Mouse (Mus musculus): ENCODE results near the gene Lamb3. TPM values are rescaled to one million over a fixed set of nuclear protein-coding genes. Genes with fewer than 3 reads are reported as not detected.

The Lamb3 gene
- polyA plus RNA-seq, 1 experiment from 2014 or later, result 2.5 TPM

DNA sequence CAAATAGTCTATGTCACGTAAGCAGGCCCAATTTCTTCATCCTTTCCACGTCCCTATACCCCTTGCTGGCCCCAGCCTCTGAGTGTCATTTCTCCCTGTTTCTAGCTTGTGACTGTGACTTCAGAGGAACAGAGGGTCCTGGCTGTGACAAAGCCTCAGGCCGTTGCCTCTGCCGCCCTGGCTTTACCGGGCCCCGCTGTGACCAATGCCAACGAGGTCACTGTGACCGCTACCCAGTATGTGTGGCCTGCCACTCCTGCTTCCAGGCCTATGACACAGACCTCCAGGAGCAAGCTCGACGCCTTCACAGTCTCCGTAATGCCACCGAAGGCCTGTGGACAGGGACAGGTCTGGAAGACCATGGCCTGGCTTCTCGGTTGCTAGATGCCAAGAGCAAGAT lies 124.5 kb downstream of the Lamb3 start:
- no peak for TF ChIP-seq CTCF (IDR thresholded peaks at IDR 0.05; ENCODE audit: low read depth)
- Histone ChIP-seq H3K36me3 (ENCODE audit: control insufficient read depth, insufficient read depth) (no peaks in the 10 kb centered on the region), H3K4me1 (replicated peaks; ENCODE audit: control insufficient read depth, insufficient read depth, low read length) (no peaks in the 10 kb centered on the region), H3K27me3 (replicated peaks; ENCODE audit: control insufficient read depth, insufficient read depth, low read length) (no peaks in the 10 kb centered on the region), H3K4me2 (replicated peaks; ENCODE audit: low read depth) (no peak overlapping the region), H3K9me3 (ENCODE audit: control insufficient read depth) (no peaks in the 10 kb centered on the region), H3K9ac (ENCODE audit: low read depth, low read length) (no peak overlapping the region), H3K27ac (ENCODE audit: low read depth, low read length) (no peak overlapping the region), H3K4me3 (ENCODE audit: low read depth, low read length) (no peak overlapping the region)
- 90% methylated on average over 13 of the region's 13 CpGs for WGBS
- ATAC-seq, result no peak

DNA sequence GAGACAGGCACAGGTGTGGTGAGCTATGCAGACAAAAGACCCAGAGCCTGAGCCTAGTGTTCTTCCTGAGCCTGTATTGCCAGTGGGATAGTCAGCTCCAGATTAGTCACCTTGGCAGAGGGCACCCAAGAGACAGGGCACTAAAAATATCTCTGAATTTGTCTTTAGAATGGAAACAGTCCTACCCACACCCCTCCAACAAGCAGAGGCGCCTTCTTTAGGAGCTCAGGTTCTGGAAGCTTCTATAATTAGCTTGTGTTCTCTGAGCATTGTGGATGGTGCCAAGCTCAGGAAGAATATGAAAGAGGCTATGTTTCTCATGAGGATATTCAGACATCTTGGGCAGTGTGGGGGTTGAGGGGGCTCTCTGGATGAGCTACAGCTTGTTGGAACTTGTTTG lies 125.2 kb downstream of the Lamb3 start:
- no peaks in the 10 kb centered on the region for H3K36me3 ChIP-seq (ENCODE audit: control insufficient read depth, insufficient read depth)
- H3K4me2 ChIP-seq (replicated peaks; ENCODE audit: low read depth), result no peak overlapping the region
- no peak overlapping the region for H3K4me3 ChIP-seq (ENCODE audit: low read depth, low read length)
- 92% methylated on average over 1 of the region's 1 CpGs for WGBS
- no peak for TF ChIP-seq CTCF (IDR thresholded peaks at IDR 0.05; ENCODE audit: low read depth)
- no peak overlapping the region for H3K27ac ChIP-seq (ENCODE audit: low read depth, low read length)
- H3K9ac ChIP-seq (ENCODE audit: low read depth, low read length), result no peak overlapping the region
- no peaks in the 10 kb centered on the region for H3K27me3 ChIP-seq (replicated peaks; ENCODE audit: control insufficient read depth, insufficient read depth, low read length)
- H3K9me3 ChIP-seq (ENCODE audit: control insufficient read depth), result no peaks in the 10 kb centered on the region
- no peak for ATAC-seq
- no peaks in the 10 kb centered on the region for H3K4me1 ChIP-seq (replicated peaks; ENCODE audit: control insufficient read depth, insufficient read depth, low read length)

DNA sequence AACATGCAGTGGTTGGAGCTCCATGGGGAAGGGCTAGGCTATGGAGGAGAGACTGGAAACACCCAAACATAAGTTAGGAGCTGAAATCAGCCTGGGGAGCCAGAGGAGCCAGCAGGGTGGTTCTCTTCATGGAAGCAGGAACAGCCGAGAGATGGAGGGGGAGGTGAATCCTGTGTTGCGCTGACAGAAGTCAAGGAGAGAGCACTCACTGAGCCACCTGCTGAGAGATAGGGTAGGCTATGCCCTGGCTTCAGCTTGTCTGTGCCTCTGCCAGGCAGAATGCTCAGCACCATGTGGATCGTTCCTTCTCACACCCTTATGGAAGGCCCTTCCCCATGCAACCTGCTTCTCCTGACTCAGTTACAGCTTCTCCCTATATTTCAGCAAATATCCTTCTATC lies 126.3 kb downstream of the Lamb3 start:
- WGBS, result 87% methylated on average over 3 of the region's 3 CpGs
- no peaks in the 10 kb centered on the region for H3K36me3 ChIP-seq (ENCODE audit: control insufficient read depth, insufficient read depth)
- H3K9me3 ChIP-seq (ENCODE audit: control insufficient read depth), result no peaks in the 10 kb centered on the region
- no peak overlapping the region for H3K4me2 ChIP-seq (replicated peaks; ENCODE audit: low read depth)
- no peak for TF ChIP-seq CTCF (IDR thresholded peaks at IDR 0.05; ENCODE audit: low read depth)
- H3K27me3 ChIP-seq (replicated peaks; ENCODE audit: control insufficient read depth, insufficient read depth, low read length), result no peaks in the 10 kb centered on the region
- no peak for ATAC-seq
- no peak overlapping the region for H3K27ac ChIP-seq (ENCODE audit: low read depth, low read length)
- H3K4me1 ChIP-seq (replicated peaks; ENCODE audit: control insufficient read depth, insufficient read depth, low read length), result no peaks in the 10 kb centered on the region
- no peak overlapping the region for H3K9ac ChIP-seq (ENCODE audit: low read depth, low read length)
- H3K4me3 ChIP-seq (ENCODE audit: low read depth, low read length), result no peak overlapping the region

DNA sequence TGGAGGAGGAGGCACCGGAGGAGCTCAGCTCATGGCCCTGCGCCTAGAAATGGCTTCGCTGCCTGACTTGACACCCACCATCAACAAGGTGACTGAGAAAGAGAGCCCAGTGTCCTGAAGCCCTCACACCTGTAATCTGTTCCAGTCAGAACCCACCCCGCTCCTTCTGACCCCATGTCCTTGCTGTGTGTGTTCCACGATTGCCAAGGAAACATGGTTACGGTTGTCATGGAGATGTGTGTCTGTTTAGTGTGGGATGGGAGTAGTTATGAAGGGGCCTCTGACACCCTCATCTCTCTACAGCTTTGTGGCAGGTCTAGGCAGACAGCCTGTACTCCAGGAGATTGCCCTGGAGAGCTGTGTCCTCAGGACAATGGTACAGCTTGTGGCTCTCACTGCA lies 127.0 kb downstream of the Lamb3 start:
- Histone ChIP-seq H3K9ac (ENCODE audit: low read depth, low read length) (no peak overlapping the region), H3K4me2 (replicated peaks; ENCODE audit: low read depth) (no peak overlapping the region), H3K4me3 (ENCODE audit: low read depth, low read length) (no peak overlapping the region), H3K27me3 (replicated peaks; ENCODE audit: control insufficient read depth, insufficient read depth, low read length) (no peaks in the 10 kb centered on the region), H3K27ac (ENCODE audit: low read depth, low read length) (no peak overlapping the region), H3K36me3 (ENCODE audit: control insufficient read depth, insufficient read depth) (no peaks in the 10 kb centered on the region), H3K4me1 (replicated peaks; ENCODE audit: control insufficient read depth, insufficient read depth, low read length) (no peaks in the 10 kb centered on the region), H3K9me3 (ENCODE audit: control insufficient read depth) (no peaks in the 10 kb centered on the region)
- 67% methylated on average over 6 of the region's 6 CpGs for WGBS
- no peak for TF ChIP-seq CTCF (IDR thresholded peaks at IDR 0.05; ENCODE audit: low read depth)
- ATAC-seq, result no peak

DNA sequence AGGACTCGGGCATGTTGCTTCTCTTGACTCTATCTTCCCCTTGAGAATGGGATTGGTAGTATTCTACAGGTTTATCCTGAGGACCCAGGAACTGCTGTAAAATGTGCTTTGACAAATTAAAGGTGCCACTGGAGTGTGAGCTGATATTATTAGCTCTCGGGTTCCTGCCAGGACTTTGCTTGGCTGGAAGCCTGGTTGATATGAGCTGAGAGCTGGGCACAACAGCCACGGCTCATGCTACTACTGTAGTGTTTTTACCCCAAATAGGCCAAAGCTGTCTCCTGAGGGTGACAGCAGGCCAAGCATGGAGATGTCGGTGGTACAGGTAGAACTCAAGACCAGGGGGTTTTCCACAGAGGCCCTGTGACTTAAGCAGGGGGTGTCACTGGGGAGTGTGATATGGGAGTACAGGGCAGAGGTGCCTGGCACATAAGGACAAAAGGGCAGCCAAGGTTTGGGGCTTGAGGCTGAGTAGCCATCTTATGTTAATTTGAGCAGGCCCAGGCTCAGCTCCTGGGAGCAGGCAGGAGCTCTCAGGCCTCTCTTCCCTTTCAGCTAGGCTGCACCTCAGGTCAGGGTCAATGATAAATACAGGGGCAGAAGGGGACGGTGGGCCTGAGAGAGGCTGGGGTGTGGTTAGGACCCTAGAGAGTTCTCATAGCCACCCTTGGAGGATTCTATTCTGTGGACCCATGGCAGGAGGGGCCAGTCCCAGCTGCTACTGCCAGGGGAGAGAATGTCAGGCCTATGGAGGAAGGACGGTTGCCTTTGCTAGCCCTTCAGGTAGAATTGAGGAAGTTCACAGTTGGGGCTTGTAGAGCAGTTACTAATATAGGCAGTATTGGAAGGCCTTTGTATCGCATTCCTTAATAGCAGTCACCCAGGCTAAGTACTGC lies 128.9 kb downstream of the Lamb3 start:
- WGBS, result 79% methylated on average over 7 of the region's 7 CpGs
- Histone ChIP-seq H3K27ac (ENCODE audit: low read depth, low read length) (no peak overlapping the region), H3K36me3 (ENCODE audit: control insufficient read depth, insufficient read depth) (no peaks in the 10 kb centered on the region), H3K4me1 (replicated peaks; ENCODE audit: control insufficient read depth, insufficient read depth, low read length) (no peaks in the 10 kb centered on the region), H3K27me3 (replicated peaks; ENCODE audit: control insufficient read depth, insufficient read depth, low read length) (no peaks in the 10 kb centered on the region), H3K4me3 (ENCODE audit: low read depth, low read length) (no peak overlapping the region), H3K4me2 (replicated peaks; ENCODE audit: low read depth) (no peak overlapping the region), H3K9ac (ENCODE audit: low read depth, low read length) (no peak overlapping the region), H3K9me3 (ENCODE audit: control insufficient read depth) (no peaks in the 10 kb centered on the region)
- TF ChIP-seq CTCF (IDR thresholded peaks at IDR 0.05; ENCODE audit: low read depth), result no peak
- no peak for ATAC-seq

DNA sequence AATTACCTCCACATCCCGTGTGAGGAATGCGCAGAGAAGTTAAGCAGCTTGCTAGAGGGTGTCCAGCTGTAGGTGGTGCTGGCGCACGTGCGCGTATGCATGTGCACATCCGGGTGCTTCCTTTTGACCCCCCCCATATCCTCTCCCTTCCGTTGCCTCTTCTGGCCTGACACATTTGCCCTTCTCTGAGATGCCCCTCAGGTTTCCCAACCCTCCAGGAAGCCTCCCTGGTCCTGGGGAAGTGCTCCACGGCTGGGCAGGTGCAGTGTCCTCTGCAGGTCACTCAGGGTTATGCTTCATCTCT lies 129.5 kb downstream of the Lamb3 start:
- no peak for TF ChIP-seq CTCF (IDR thresholded peaks at IDR 0.05; ENCODE audit: low read depth)

More for the DNA sequence above, 129.5 kb downstream of the Lamb3 start:
- Histone ChIP-seq H3K4me1 (replicated peaks; ENCODE audit: control insufficient read depth, insufficient read depth, low read length) (no peaks in the 10 kb centered on the region), H3K27ac (ENCODE audit: low read depth, low read length) (no peak overlapping the region), H3K9me3 (ENCODE audit: control insufficient read depth) (no peaks in the 10 kb centered on the region), H3K27me3 (replicated peaks; ENCODE audit: control insufficient read depth, insufficient read depth, low read length) (no peaks in the 10 kb centered on the region), H3K4me3 (ENCODE audit: low read depth, low read length) (no peak overlapping the region), H3K36me3 (ENCODE audit: control insufficient read depth, insufficient read depth) (no peaks in the 10 kb centered on the region), H3K4me2 (replicated peaks; ENCODE audit: low read depth) (no peak overlapping the region), H3K9ac (ENCODE audit: low read depth, low read length) (no peak overlapping the region)
- 79% methylated on average over 9 of the region's 9 CpGs for WGBS
- ATAC-seq, result no peak

All from intestine, postnatal 0 days (tissue).